Mouse (Mus musculus): ENCODE data around the gene Olfr1387. TPM values are rescaled to one million over a fixed set of nuclear protein-coding genes. Genes with fewer than 3 reads are reported as not detected.

Gene Olfr1387
- not detected in 2 replicates for polyA plus RNA-seq (2021; fragmentation: Nextera tagmentation)
- long read RNA-seq, experiment 1 = 0 reads
- long read RNA-seq, experiment 2 = 0 reads

GRCm38 (mm10) chr11:49455043-49455442 lies at the start of gene Olfr1387:
Gene Olfr1387, plus strand, starts transcription at chr11:49455343.

GRCm38 (mm10) chr11:49422767-49423166 lies 32.4 kb upstream of the Olfr1387 start, which contains the start of gene Olfr1389:
Gene Olfr1389, plus strand, starts transcription at chr11:49423067.

GRCm38 (mm10) chr11:49436411-49436810 lies 18.7 kb upstream of the Olfr1387 start, which contains the start of gene Olfr1388:
Gene Olfr1388, plus strand, starts transcription at chr11:49436624.

GRCm38 (mm10) chr11:49464746-49465145 lies 9.6 kb downstream of the Olfr1387 start, which contains the start of gene Olfr1386:
Gene Olfr1386, plus strand, starts transcription at chr11:49465046.

GRCm38 (mm10) chr11:49488770-49489169 lies 33.6 kb downstream of the Olfr1387 start, which contains the start of gene Olfr1385:
Gene Olfr1385, plus strand, starts transcription at chr11:49489070.

Other genes starting within 250 kb of the Olfr1387 start
- 11.2 and 11.8 TPM in 2 replicates for gene Mgat1, start 211.2 kb upstream of the Olfr1387 start, polyA plus RNA-seq (2021; fragmentation: Nextera tagmentation)
- gene Olfr1393, start 177.0 kb upstream of the Olfr1387 start, polyA plus RNA-seq (2021; fragmentation: Nextera tagmentation) = not detected in 2 replicates
- not detected in 2 replicates for gene Olfr1392, start 170.1 kb upstream of the Olfr1387 start, polyA plus RNA-seq (2021; fragmentation: Nextera tagmentation)
- gene Olfr10, start 150.6 kb upstream of the Olfr1387 start, polyA plus RNA-seq (2021; fragmentation: Nextera tagmentation) = not detected in 2 replicates
- gene Olfr1391, start 132.6 kb upstream of the Olfr1387 start, polyA plus RNA-seq (2021; fragmentation: Nextera tagmentation) = not detected in 2 replicates
- gene Olfr1390, start 120.2 kb upstream of the Olfr1387 start, polyA plus RNA-seq (2021; fragmentation: Nextera tagmentation) = not detected in 2 replicates
- not detected in 2 replicates for gene Olfr1389, start 32.3 kb upstream of the Olfr1387 start, polyA plus RNA-seq (2021; fragmentation: Nextera tagmentation)
- gene Olfr1388, start 18.7 kb upstream of the Olfr1387 start, polyA plus RNA-seq (2021; fragmentation: Nextera tagmentation) = not detected in 2 replicates
- gene Olfr1386, start 9.7 kb downstream of the Olfr1387 start, polyA plus RNA-seq (2021; fragmentation: Nextera tagmentation) = not detected in 2 replicates
- gene Olfr1385, start 33.7 kb downstream of the Olfr1387 start, polyA plus RNA-seq (2021; fragmentation: Nextera tagmentation) = not detected in 2 replicates
- not detected in 2 replicates for gene Olfr1384, start 51.4 kb downstream of the Olfr1387 start, polyA plus RNA-seq (2021; fragmentation: Nextera tagmentation)
- not detected in 2 replicates for gene Olfr1383, start 64.3 kb downstream of the Olfr1387 start, polyA plus RNA-seq (2021; fragmentation: Nextera tagmentation)
- gene Olfr1382, start 72.9 kb downstream of the Olfr1387 start, polyA plus RNA-seq (2021; fragmentation: Nextera tagmentation) = not detected in 2 replicates
- not detected in 2 replicates for gene Olfr1381, start 88.1 kb downstream of the Olfr1387 start, polyA plus RNA-seq (2021; fragmentation: Nextera tagmentation)
- gene Olfr1380, start 101.5 kb downstream of the Olfr1387 start, polyA plus RNA-seq (2021; fragmentation: Nextera tagmentation) = not detected in 2 replicates
- 0.44 and 0.77 TPM in 2 replicates for gene Flt4, start 153.9 kb downstream of the Olfr1387 start, polyA plus RNA-seq (2021; fragmentation: Nextera tagmentation)
- 0.36 and 1.7 TPM in 2 replicates for gene Scgb3a1, start 208.3 kb downstream of the Olfr1387 start, polyA plus RNA-seq (2021; fragmentation: Nextera tagmentation)